Mouse (Mus musculus) heart, postnatal 0 days (tissue): ENCODE results near the gene Mapk14. TPM values are rescaled to one million over a fixed set of nuclear protein-coding genes. Genes with fewer than 3 reads are reported as not detected.

ENCODE experiments used
- ATAC-seq: fragments of 200-750 bp; cut with Nextera tagmentation; 2 replicates; pipeline ENCODE4 v1.8.0; 2017; ENCODE audit warnings: low read depth, moderate number of reproducible peaks, moderate library complexity; ENCODE audit not compliant: insufficient read depth
- DNase-seq: peaks from one replicate; pipeline ENCODE4 v3.0.0-alpha.2; 2016; ENCODE audit warnings: low spot score
- H3K27ac ChIP-seq: fragments of 300-500 bp; sonication (generic); 2 replicates; pipeline ENCODE4 v1.5.1; 2014; ENCODE audit warnings: low read depth, mild to moderate bottlenecking
- H3K27me3 ChIP-seq: fragments of 300-500 bp; sonication (generic); 2 replicates; pipeline ENCODE4 v1.6.1; 2014; ENCODE audit warnings: low read length, mixed read lengths; ENCODE audit not compliant: control insufficient read depth, insufficient read depth
- H3K36me3 ChIP-seq: fragments of 300-500 bp; sonication (generic); replicated peaks from 2 replicates; pipeline ENCODE4 v1.6.1; 2014; ENCODE audit warnings: low read length, mixed read lengths; ENCODE audit not compliant: control insufficient read depth, insufficient read depth
- H3K4me1 ChIP-seq: fragments of 300-500 bp; sonication (generic); 2 replicates; pipeline ENCODE4 v1.6.1; 2014; ENCODE audit warnings: antibody characterized with exemption; ENCODE audit not compliant: control insufficient read depth, insufficient read depth
- H3K4me2 ChIP-seq: fragments of 300-500 bp; sonication (generic); 2 replicates; pipeline ENCODE4 v1.6.1; 2014; ENCODE audit warnings: low read depth, mild to moderate bottlenecking, low read length, moderate library complexity
- H3K4me3 ChIP-seq: fragments of 300-500 bp; sonication (generic); 2 replicates; pipeline ENCODE4 v1.5.1; 2014; ENCODE audit warnings: low read depth, low read length
- H3K9ac ChIP-seq: fragments of 300-500 bp; sonication (generic); replicated peaks from 2 replicates; pipeline ENCODE4 v1.6.1; 2014; ENCODE audit warnings: low read depth, low read length, mixed read lengths
- H3K9me3 ChIP-seq: fragments of 300-500 bp; sonication (generic); replicated peaks from 2 replicates; pipeline ENCODE4 v1.6.1; 2016; ENCODE audit warnings: low read length; ENCODE audit not compliant: control insufficient read depth
- CTCF ChIP-seq: IDR thresholded peaks from 2 replicates; pipeline ENCODE4 v1.5.1; 2016; ENCODE audit warnings: antibody characterized with exemption, control low read depth, low read depth
- EP300 ChIP-seq: IDR thresholded peaks from 2 replicates; pipeline ENCODE4 v1.6.1; 2016; ENCODE audit warnings: antibody characterized with exemption, low read depth
- WGBS: fragments of 180-500 bp; shearing (Covaris S2); extraction: QIAGEN DNeasy Blood & Tissue Kit; methylation state at CpG from one replicate; pipeline ENCODE4 v1.1.7; 2014; 5-methylcytosine and 5-hydroxymethylcytosine counted together
- polyA plus RNA-seq: library from polyadenylated mRNA; unstranded; fragments of >200 nt; fragmentation: Nextera tagmentation; extraction: Ambion mirVana; gene quantifications from 2 replicates; pipeline ENCODE4 v1.2.1, GENCODE M21; 2015
- total RNA-seq: library from RNA; depleted of rRNA; stranded (reverse); fragments of >200 nt; gene quantifications from 2 replicates; pipeline ENCODE4 v1.2.3, GENCODE M21; 2014; ENCODE audit warnings: low replicate concordance

Mapk14 gene
- total and polyA plus RNA-seq, 2 experiments from 2014 or later: 19.4 to 47.7 TPM

DNA sequence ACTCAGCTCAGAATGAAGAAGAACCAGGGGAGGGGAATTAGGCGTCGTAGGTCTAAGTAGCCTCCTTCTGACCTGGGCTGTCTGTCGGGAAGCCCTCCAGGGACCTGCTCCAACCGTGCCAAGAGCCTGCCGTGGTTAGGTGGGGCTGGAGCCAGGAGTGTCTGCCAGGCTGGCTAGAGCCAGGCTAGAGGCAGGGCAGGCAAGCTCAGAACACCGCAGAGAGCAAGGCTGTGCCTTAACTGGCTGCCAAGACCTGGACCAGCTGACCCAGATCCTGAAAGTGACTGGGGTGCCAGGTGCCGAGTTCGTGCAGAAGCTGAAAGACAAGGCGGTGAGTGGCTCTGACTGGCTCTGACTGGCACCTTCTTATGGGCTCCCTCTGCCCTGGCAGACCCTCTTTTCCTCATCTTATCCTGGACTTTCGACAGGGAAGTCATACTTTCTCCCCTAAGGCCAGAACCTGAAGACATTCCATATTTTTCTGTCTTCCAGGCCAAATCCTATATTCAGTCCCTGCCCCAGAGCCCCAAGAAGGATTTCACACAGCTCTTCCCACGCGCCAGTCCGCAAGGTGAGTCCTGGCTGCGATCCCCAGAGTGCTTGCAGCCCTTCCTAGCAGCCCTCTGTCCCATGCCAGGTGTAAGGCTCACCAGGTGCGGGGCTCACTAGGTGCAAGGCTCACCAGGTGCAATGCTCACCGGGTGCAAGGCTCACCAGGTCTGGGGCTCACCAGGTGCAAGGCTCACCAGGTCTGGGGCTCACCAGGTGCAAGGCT, 86.3 kb downstream of the Mapk14 start:
- H3K4me3 ChIP-seq: no peak overlapping the region
- WGBS: 79% methylated on average over 16 of the region's 16 CpGs
- 0 out of 2 replicates have a peak, but pooled peaks cover under 1% of the 10 kb centered on the region for H3K27me3 ChIP-seq
- DNase-seq: no peak
- no peak overlapping the region for H3K9ac ChIP-seq
- H3K4me1 ChIP-seq: no peaks in the 10 kb centered on the region
- no peaks in the 10 kb centered on the region for H3K9me3 ChIP-seq
- H3K36me3 ChIP-seq: no peaks in the 10 kb centered on the region
- no peak overlapping the region for H3K4me2 ChIP-seq
- no peak overlapping the region for H3K27ac ChIP-seq
- ATAC-seq: no peak
- no peak for TF ChIP-seq CTCF

GRCm38 (mm10) chr17:28779735-28780134, 88.6 kb downstream of the Mapk14 start:
- 90% methylated on average over 3 of the region's 3 CpGs for WGBS
- Histone ChIP-seq H3K4me3 (no peak overlapping the region), H3K27ac (no peak overlapping the region), H3K9ac (no peak overlapping the region), H3K9me3 (no peaks in the 10 kb centered on the region), H3K36me3 (no peaks in the 10 kb centered on the region), H3K4me2 (no peak overlapping the region), H3K4me1 (no peaks in the 10 kb centered on the region), H3K27me3 (no peaks in the 10 kb centered on the region)
- no peak for ATAC-seq
- no peak for DNase-seq
- TF ChIP-seq EP300: no peak
- TF ChIP-seq CTCF: no peak

DNA sequence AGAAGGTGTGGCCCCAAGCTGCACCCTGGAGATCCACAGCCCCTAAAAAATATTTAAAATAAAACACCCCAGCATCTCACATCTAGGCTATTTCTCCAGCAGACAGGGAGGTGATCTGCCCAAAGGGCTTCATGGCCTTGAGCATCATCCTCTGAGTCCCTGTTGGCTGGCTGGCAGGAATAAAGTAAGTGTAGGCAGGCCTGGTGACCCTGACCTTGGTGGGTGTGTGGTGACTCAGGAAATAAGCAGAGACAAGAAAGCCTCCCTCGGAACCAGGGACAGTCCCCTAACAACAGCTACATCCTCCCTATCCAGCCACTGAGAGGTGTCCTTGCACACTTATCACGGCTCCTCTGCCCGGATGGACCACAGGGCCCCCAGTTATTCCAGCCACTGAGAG, 89.7 kb downstream of the Mapk14 start:
- H3K4me3 ChIP-seq: no peak overlapping the region
- no peaks in the 10 kb centered on the region for H3K27me3 ChIP-seq
- WGBS: 17% methylated on average over 3 of the region's 3 CpGs
- H3K9me3 ChIP-seq: no peaks in the 10 kb centered on the region
- no peaks in the 10 kb centered on the region for H3K4me1 ChIP-seq
- DNase-seq (no peak), ATAC-seq (no peak)
- H3K9ac ChIP-seq: no peak overlapping the region
- no peaks in the 10 kb centered on the region for H3K36me3 ChIP-seq
- H3K27ac ChIP-seq: no peak overlapping the region
- no peak for TF ChIP-seq CTCF
- TF ChIP-seq EP300: no peak
- H3K4me2 ChIP-seq: no peak overlapping the region

DNA sequence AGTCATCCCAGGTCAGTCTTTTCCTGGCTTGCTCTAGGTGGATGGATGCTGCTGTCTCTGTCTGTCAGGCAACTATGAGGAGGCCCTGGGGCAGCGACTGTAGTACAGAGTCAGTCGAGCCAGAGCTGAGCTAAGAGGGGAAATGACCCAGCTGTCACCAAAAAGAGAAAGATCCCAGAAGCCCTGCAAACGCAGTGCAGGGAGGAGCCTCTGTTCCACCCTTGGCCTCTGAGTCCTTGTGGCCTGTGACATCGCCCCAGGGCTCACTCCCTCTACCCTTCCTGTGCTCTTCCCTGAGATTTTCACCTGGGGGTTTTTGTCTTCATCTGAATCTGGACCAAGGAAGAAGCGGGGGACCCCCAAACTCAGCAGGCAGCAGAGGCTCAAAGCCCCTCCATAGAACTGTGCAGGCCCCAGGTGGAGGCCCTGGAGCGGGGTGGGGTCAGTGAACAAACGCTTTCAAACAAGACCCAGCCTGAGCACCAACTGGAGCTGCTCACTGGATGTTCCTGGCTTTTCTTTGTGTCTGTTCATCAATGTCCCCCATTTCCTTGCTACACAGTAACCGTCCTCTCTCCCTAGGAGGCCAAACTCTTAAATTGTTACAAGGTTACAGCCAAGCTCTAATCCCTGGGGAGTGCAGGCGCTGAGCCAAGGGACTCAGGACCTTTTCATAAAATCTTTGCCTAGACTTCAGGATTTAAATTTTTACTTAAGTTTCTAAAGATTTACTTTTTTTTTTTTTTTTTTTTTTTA, 90.3 kb downstream of the Mapk14 start:
- no peak for DNase-seq
- H3K36me3 ChIP-seq: no peaks in the 10 kb centered on the region
- H3K9me3 ChIP-seq: no peaks in the 10 kb centered on the region
- H3K27me3 ChIP-seq: no peaks in the 10 kb centered on the region
- no peak overlapping the region for H3K4me3 ChIP-seq
- H3K27ac ChIP-seq: no peak overlapping the region
- 53% methylated on average over 9 of the region's 9 CpGs for WGBS
- no peaks in the 10 kb centered on the region for H3K4me1 ChIP-seq
- ATAC-seq: no peak
- TF ChIP-seq CTCF (no peak), EP300 (no peak)
- no peak overlapping the region for H3K4me2 ChIP-seq
- H3K9ac ChIP-seq: no peak overlapping the region

GRCm38 (mm10) chr17:28785036-28785435, 93.9 kb downstream of the Mapk14 start:
- Histone ChIP-seq H3K4me2 (no peak overlapping the region), H3K36me3 (no peaks in the 10 kb centered on the region), H3K27me3 (no peaks in the 10 kb centered on the region), H3K4me1 (no peaks in the 10 kb centered on the region), H3K9ac (no peak overlapping the region), H3K27ac (no peak overlapping the region), H3K4me3 (no peak overlapping the region), H3K9me3 (no peaks in the 10 kb centered on the region)
- ATAC-seq (no peak), DNase-seq (no peak)
- 86% methylated on average over 3 of the region's 3 CpGs for WGBS
- TF ChIP-seq CTCF (no peak), EP300 (no peak)
